Mouse (Mus musculus): ENCODE measurements around the gene Zscan2. TPM values are rescaled to one million over a fixed set of nuclear protein-coding genes. Genes with fewer than 3 reads are reported as not detected.
A peak's percentile ranks its signal among the peaks of the same experiment; 100 is the strongest.
"Not testable (repeated sequence)": the region's sequence is repeated elsewhere in the genome, so short reads cannot be mapped to it uniquely, and the experiment has no call there.

Gene Zscan2
- polyA plus RNA-seq (2015; fragmentation: Nextera tagmentation; extraction: Ambion mirVana) = 2.7 and 2.9 TPM in 2 replicates

- Histone ChIP-seq H3K9me3 (no peaks in the 10 kb centered on the region), H3K4me1 (peaks cover 33% of the 10 kb centered on the region), H3K27me3 (no peaks in the 10 kb centered on the region), H3K4me3 (peak within 1 kb of the TSS; percentile 93), H3K9ac (peak within 1 kb of the TSS; percentile 96), H3K36me3 (peaks cover 7% of the 10 kb centered on the region; the same call in 1 of the 2 replicates), H3K27ac (peak within 1 kb of the TSS; percentile 87), H3K4me2 (peak within 1 kb of the TSS; percentile 78)
- ATAC-seq (ENCODE audit: borderline replicate concordance, extremely low read depth, low FRiP score, low TSS enrichment) = peak; percentile 98
- 1% methylated on average over 38 of the region's 40 CpGs for WGBS
These were observed at the start of gene Zscan2 for GRCm38 (mm10) chr7:80860729-80861274. TSS of gene Zscan2 (plus strand) at chr7:80860920.

- ATAC-seq (ENCODE audit: borderline replicate concordance, extremely low read depth, low FRiP score, low TSS enrichment) = no peak
- no peaks in the 10 kb centered on the region for H3K27me3 ChIP-seq
- no peak overlapping the region for H3K27ac ChIP-seq
- H3K4me2 ChIP-seq = no peak overlapping the region
- no peaks in the 10 kb centered on the region for H3K4me1 ChIP-seq
- no peak overlapping the region for H3K4me3 ChIP-seq
- no peaks in the 10 kb centered on the region for H3K9me3 ChIP-seq
- 82% methylated on average over 4 of the region's 4 CpGs for WGBS
- H3K9ac ChIP-seq = no peak overlapping the region
- no peaks in the 10 kb centered on the region for H3K36me3 ChIP-seq
These were observed 47.3 kb upstream of the Zscan2 start for GRCm38 (mm10) chr7:80813397-80813796.

GRCm38 (mm10) chr7:80816641-80817040, 44.1 kb upstream of the Zscan2 start:
- WGBS = 37% methylated on average over 5 of the region's 5 CpGs
- Histone ChIP-seq H3K4me3 (no peak overlapping the region), H3K9ac (no peak overlapping the region), H3K27me3 (no peaks in the 10 kb centered on the region), H3K36me3 (no peaks in the 10 kb centered on the region), H3K9me3 (no peaks in the 10 kb centered on the region), H3K4me1 (no peaks in the 10 kb centered on the region), H3K27ac (no peak overlapping the region), H3K4me2 (no peak overlapping the region)
- ATAC-seq (ENCODE audit: borderline replicate concordance, extremely low read depth, low FRiP score, low TSS enrichment) = no peak

- no peak overlapping the region for H3K9ac ChIP-seq
- peaks cover 18% of the 10 kb centered on the region for H3K4me1 ChIP-seq
- H3K9me3 ChIP-seq = no peaks in the 10 kb centered on the region
- no peak overlapping the region for H3K4me3 ChIP-seq
- H3K36me3 ChIP-seq = no peaks in the 10 kb centered on the region
- no peak overlapping the region for H3K4me2 ChIP-seq
- 82% methylated on average over 4 of the region's 4 CpGs for WGBS
- no peaks in the 10 kb centered on the region for H3K27me3 ChIP-seq
- H3K27ac ChIP-seq = no peak overlapping the region
- ATAC-seq (ENCODE audit: borderline replicate concordance, extremely low read depth, low FRiP score, low TSS enrichment) = no peak
These were observed 39.9 kb upstream of the Zscan2 start for GRCm38 (mm10) chr7:80820838-80821237.

- ATAC-seq (ENCODE audit: borderline replicate concordance, extremely low read depth, low FRiP score, low TSS enrichment) = no peak
- H3K27ac ChIP-seq = peak overlapping the region; percentile 80
- H3K4me1 ChIP-seq = peaks cover 20% of the 10 kb centered on the region
- H3K9ac ChIP-seq = no peak overlapping the region
- no peak overlapping the region for H3K4me2 ChIP-seq
- no peaks in the 10 kb centered on the region for H3K36me3 ChIP-seq
- WGBS = 67% methylated on average over 4 of the region's 4 CpGs
- no peaks in the 10 kb centered on the region for H3K27me3 ChIP-seq
- H3K4me3 ChIP-seq = no peak overlapping the region
- H3K9me3 ChIP-seq = no peaks in the 10 kb centered on the region
These were observed 37.5 kb upstream of the Zscan2 start for GRCm38 (mm10) chr7:80823267-80823666.

- Histone ChIP-seq H3K36me3 (no peaks in the 10 kb centered on the region), H3K9ac (no peak overlapping the region), H3K4me3 (no peak overlapping the region), H3K4me2 (no peak overlapping the region), H3K27me3 (no peaks in the 10 kb centered on the region), H3K27ac (peak overlapping the region; percentile 80), H3K4me1 (peaks cover 23% of the 10 kb centered on the region), H3K9me3 (no peaks in the 10 kb centered on the region)
- ATAC-seq (ENCODE audit: borderline replicate concordance, extremely low read depth, low FRiP score, low TSS enrichment) = peak; percentile 66; the same call in 1 of the 2 replicates
- WGBS = 34% methylated on average over 11 of the region's 11 CpGs
These were observed 36.6 kb upstream of the Zscan2 start for GRCm38 (mm10) chr7:80823875-80824682.

GRCm38 (mm10) chr7:80825843-80826403, 34.8 kb upstream of the Zscan2 start, which contains the start of gene Iqgap1:
TSS of gene Iqgap1 (minus strand) at chr7:80825974.
- H3K36me3 ChIP-seq = no peaks in the 10 kb centered on the region
- no peak within 1 kb of the TSS for H3K4me2 ChIP-seq
- H3K27ac ChIP-seq = peak within 1 kb of the TSS; percentile 12
- H3K9me3 ChIP-seq = no peaks in the 10 kb centered on the region
- no peak for ATAC-seq (ENCODE audit: borderline replicate concordance, extremely low read depth, low FRiP score, low TSS enrichment)
- no peaks in the 10 kb centered on the region for H3K27me3 ChIP-seq
- WGBS = 52% methylated on average over 11 of the region's 11 CpGs
- peaks cover 23% of the 10 kb centered on the region for H3K4me1 ChIP-seq
- H3K9ac ChIP-seq = no peak within 1 kb of the TSS
- no peak within 1 kb of the TSS for H3K4me3 ChIP-seq

GRCm38 (mm10) chr7:80828146-80828860, 32.4 kb upstream of the Zscan2 start:
- H3K9ac ChIP-seq = no peak overlapping the region
- 64% methylated on average over 18 of the region's 18 CpGs for WGBS
- peaks cover 32% of the 10 kb centered on the region for H3K4me1 ChIP-seq
- H3K36me3 ChIP-seq = no peaks in the 10 kb centered on the region
- H3K4me2 ChIP-seq = no peak overlapping the region
- no peak overlapping the region for H3K27ac ChIP-seq
- no peaks in the 10 kb centered on the region for H3K9me3 ChIP-seq
- no peak for ATAC-seq (ENCODE audit: borderline replicate concordance, extremely low read depth, low FRiP score, low TSS enrichment)
- H3K27me3 ChIP-seq = no peaks in the 10 kb centered on the region
- no peak overlapping the region for H3K4me3 ChIP-seq

- H3K4me2 ChIP-seq = no peak overlapping the region
- H3K27ac ChIP-seq = no peak overlapping the region
- H3K9ac ChIP-seq = no peak overlapping the region
- H3K27me3 ChIP-seq = no peaks in the 10 kb centered on the region
- no peaks in the 10 kb centered on the region for H3K36me3 ChIP-seq
- no peak for ATAC-seq (ENCODE audit: borderline replicate concordance, extremely low read depth, low FRiP score, low TSS enrichment)
- 72% methylated on average over 15 of the region's 15 CpGs for WGBS
- peaks cover 27% of the 10 kb centered on the region for H3K4me1 ChIP-seq
- H3K4me3 ChIP-seq = no peak overlapping the region
- no peaks in the 10 kb centered on the region for H3K9me3 ChIP-seq
These were observed 30.4 kb upstream of the Zscan2 start for GRCm38 (mm10) chr7:80830193-80830803.

- H3K4me2 ChIP-seq = no peak overlapping the region
- H3K4me3 ChIP-seq = no peak overlapping the region
- no peak overlapping the region for H3K9ac ChIP-seq
- WGBS = 11% methylated on average over 4 of the region's 4 CpGs
- no peaks in the 10 kb centered on the region for H3K27me3 ChIP-seq
- peak overlapping the region; percentile 61 for H3K27ac ChIP-seq
- H3K9me3 ChIP-seq = no peaks in the 10 kb centered on the region
- H3K36me3 ChIP-seq = no peaks in the 10 kb centered on the region
- ATAC-seq (ENCODE audit: borderline replicate concordance, extremely low read depth, low FRiP score, low TSS enrichment) = no peak
- H3K4me1 ChIP-seq = peaks cover 28% of the 10 kb centered on the region
These were observed 28.5 kb upstream of the Zscan2 start for GRCm38 (mm10) chr7:80832191-80832590.

GRCm38 (mm10) chr7:80832996-80833650, 27.6 kb upstream of the Zscan2 start:
- ATAC-seq (ENCODE audit: borderline replicate concordance, extremely low read depth, low FRiP score, low TSS enrichment) = peak; percentile 83; the same call in 1 of the 2 replicates
- Histone ChIP-seq H3K4me2 (peak overlapping the region; percentile 6; the same call in 1 of the 2 replicates), H3K4me1 (peaks cover 35% of the 10 kb centered on the region)
- H3K9me3 ChIP-seq, H3K36me3 ChIP-seq, H3K4me3 ChIP-seq, H3K27me3 ChIP-seq, H3K9ac ChIP-seq, H3K27ac ChIP-seq: not testable (repeated sequence)
- 7% methylated on average over 14 of the region's 14 CpGs for WGBS

Measured in lung, embryonic 15.5 days (tissue).